Mouse (Mus musculus): ENCODE results near the gene Cep250.

The Cep250 gene

GRCm38 (mm10) chr2:155962991-155963390 is 6.7 kb downstream of the Cep250 start:
- DNase-seq (ENCODE audit: low spot score in 2 of 2) = no peak

GRCm38 (mm10) chr2:155973348-155973747 is 17.1 kb downstream of the Cep250 start:
- no peak for DNase-seq (ENCODE audit: low spot score in 2 of 2)

- DNase-seq (ENCODE audit: low spot score in 2 of 2) = no peak
Measured at GRCm38 (mm10) chr2:155974087-155974731, 18.0 kb downstream of the Cep250 start.

GRCm38 (mm10) chr2:155979328-155979991 is 23.2 kb downstream of the Cep250 start:
- no peak for DNase-seq (ENCODE audit: low spot score in 2 of 2)

- DNase-seq (ENCODE audit: low spot score in 2 of 2) = no peak
Measured at GRCm38 (mm10) chr2:155985776-155986175, 29.5 kb downstream of the Cep250 start.

- no peak for DNase-seq (ENCODE audit: low spot score in 2 of 2)
Measured at GRCm38 (mm10) chr2:155987131-155987530, 30.9 kb downstream of the Cep250 start.

- DNase-seq (ENCODE audit: low spot score in 2 of 2) = no peak
Measured at GRCm38 (mm10) chr2:155989085-155989484, 32.8 kb downstream of the Cep250 start.

- DNase-seq (ENCODE audit: low spot score in 2 of 2) = no peak
Measured at GRCm38 (mm10) chr2:155991151-155991550, 34.9 kb downstream of the Cep250 start.

- peak; percentile 80 to 84 for DNase-seq (ENCODE audit: low spot score in 2 of 2)
Measured at GRCm38 (mm10) chr2:155991863-155992321, 35.6 kb downstream of the Cep250 start.

- no peak for DNase-seq (ENCODE audit: low spot score in 2 of 2)
Measured at GRCm38 (mm10) chr2:156005393-156005792, 49.1 kb downstream of the Cep250 start.

GRCm38 (mm10) chr2:156007888-156008532 is 51.8 kb downstream of the Cep250 start, which contains the start of the genes 6430550D23Rik and Ergic3:
Gene 6430550D23Rik, minus strand, starts transcription at chr2:156007977.
Gene Ergic3, plus strand, starts transcription at chr2:156008045.
- DNase-seq (ENCODE audit: low spot score in 2 of 2) = peak; percentile 98 to 99

GRCm38 (mm10) chr2:156018106-156018505 is 61.8 kb downstream of the Cep250 start:
- no peak for DNase-seq (ENCODE audit: low spot score in 2 of 2)

- DNase-seq (ENCODE audit: low spot score in 2 of 2) = no peak
Measured at GRCm38 (mm10) chr2:156021219-156021618, 65.0 kb downstream of the Cep250 start.

- no peak for DNase-seq (ENCODE audit: low spot score in 2 of 2)
Measured at GRCm38 (mm10) chr2:156021765-156022164, 65.5 kb downstream of the Cep250 start.

GRCm38 (mm10) chr2:156025482-156025881 is 69.2 kb downstream of the Cep250 start:
- DNase-seq (ENCODE audit: low spot score in 2 of 2) = no peak

GRCm38 (mm10) chr2:156039390-156039789 is 83.1 kb downstream of the Cep250 start:
- no peak for DNase-seq (ENCODE audit: low spot score in 2 of 2)

GRCm38 (mm10) chr2:156042903-156043302 is 86.6 kb downstream of the Cep250 start:
- no peak for DNase-seq (ENCODE audit: low spot score in 2 of 2)

- no peak for DNase-seq (ENCODE audit: low spot score in 2 of 2)
Measured at GRCm38 (mm10) chr2:156047929-156048328, 91.7 kb downstream of the Cep250 start.

All from right cerebral cortex, postnatal 10 days (tissue).